Mouse (Mus musculus) 416B (cell line): ENCODE data around the gene Gm45753.
A peak's percentile ranks its signal among the peaks of the same experiment; 100 is the strongest.

Experiments
- DNase-seq: peaks from one replicate; pipeline ENCODE4 v3.0.0; 2011; ENCODE audit warnings: low read depth

The Gm45753 gene

DNA sequence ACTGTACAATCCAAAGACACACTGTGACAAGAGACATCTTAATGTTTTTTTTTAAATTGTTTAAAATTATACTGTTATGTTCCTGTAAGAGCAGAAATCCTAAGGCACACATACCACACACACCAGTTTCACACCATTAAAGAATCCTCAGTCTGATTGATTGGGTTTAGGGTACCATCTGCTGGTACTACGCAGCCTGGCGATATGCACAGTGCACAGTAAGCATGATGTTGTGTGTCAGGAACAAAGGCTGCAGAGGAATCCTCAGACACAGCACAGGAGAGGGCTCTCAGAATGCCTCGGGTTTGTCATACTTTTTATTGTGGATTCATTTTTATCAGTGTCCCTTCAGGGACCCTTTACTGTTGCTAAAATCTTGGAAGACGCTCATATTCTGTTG lies 33.9 kb downstream of the Gm45753 start:
- no peak for DNase-seq

DNA sequence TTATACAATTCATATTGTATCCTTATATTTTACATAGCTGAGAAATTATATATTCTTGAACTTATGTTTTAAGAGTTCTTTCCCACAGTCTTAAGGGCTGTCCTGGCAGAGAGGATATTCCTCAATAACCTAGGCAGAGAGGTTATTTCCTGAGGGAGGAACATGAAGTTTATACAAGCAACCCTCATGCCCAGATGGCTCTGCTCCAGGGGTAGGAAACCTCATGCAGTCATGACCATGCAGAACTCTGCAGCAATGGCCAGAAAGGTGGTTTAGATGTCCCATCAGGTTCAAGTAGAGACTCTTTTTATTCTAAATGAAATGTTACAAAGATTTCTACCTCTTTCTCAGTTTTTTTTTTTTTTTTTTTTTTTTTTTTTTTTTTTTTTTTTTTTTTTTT lies 39.2 kb downstream of the Gm45753 start:
- DNase-seq, result no peak

DNA sequence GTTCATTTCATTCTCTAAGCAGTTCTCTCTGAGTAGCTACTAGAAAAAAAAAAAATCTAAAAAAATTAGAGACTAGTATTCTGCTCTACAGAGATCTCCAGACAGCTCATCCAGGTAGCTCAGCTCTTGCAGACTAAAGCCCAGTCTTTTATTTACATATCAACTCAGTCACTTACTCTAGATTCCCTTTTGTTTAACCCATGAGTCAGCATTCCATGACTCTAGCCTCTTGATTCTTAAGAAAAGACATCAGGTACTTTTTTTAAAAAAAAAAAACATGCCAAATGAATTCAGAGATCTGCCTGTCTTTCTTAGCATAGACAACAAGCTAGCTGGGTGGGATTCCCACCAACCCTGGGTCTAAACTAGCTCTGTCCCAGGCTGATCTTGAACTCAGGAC lies 39.8 kb downstream of the Gm45753 start:
- DNase-seq, result no peak

DNA sequence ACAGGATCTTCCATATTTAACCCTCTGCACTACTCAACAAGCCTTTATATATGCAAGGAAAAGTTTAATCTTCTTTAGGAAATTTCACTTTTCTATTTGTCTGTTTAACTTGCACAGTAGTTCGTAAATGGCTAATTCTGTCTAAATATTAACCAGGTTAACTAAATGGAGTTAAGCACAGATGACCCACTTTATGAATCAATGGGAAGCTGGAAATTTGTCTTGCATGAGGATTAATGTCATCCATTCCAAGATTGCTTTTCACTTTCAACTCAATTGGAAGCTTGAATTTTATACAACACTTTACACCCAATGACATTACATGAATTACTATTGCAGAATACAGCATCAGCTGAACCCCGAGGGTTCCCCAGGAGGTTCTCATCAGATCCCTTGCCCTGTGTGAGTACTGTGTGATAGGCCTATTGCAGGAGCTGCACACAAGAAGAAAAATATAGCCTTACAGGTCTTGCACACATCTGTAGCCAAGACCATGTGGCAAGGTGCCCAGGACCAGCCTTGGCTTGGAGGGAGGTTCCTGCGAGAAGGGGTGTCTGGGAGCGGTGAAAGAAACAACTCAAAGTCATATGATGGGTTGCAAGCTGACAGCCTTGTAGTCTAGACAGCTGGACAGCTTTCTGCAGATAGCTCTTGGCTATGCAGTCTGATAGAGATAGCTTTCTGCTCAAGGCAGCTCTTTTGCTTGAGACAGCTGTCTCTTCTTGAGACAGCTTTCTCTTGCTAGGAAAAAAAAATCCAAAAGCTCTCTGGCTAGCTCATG lies 40.5 kb downstream of the Gm45753 start:
- no peak for DNase-seq

DNA sequence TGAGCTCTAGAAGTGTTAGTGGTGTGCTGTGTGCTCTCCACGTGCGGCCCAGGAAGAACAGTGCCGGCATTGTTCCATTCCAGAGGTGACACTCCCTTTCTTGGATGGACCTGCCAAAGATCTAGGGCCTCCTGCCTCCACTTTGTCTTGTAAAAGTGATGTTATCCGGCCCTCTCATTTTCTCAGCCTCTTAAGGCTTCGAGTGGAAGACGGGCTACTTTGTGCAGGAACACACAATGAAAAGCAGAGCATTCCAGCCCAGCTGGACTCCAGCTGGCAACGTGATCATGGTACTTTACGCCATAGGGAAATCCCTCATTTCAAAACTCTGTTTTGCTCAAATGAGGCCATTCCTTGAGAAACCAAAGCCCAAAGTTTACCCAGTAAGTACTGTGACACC lies 41.3 kb downstream of the Gm45753 start:
- DNase-seq, result no peak

DNA sequence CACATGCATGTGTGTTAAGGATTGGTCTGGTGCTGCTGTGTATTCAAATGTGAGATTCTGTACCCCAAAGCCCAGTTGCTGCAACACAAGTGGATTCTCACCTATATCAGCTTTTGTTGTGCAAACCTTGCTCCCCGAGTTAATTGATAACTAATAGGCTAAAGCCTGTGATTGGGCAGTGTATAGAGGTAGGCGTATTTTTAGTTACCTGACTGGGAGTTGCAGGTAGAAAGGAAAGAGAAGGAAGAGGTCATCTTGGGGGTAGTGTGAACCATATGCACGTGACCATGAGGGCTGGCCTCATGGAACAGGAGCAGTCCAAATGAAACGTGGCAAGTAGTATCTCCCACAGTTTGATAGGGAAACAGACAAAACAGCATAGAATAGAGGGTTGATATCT lies 43.3 kb downstream of the Gm45753 start:
- no peak for DNase-seq

DNA sequence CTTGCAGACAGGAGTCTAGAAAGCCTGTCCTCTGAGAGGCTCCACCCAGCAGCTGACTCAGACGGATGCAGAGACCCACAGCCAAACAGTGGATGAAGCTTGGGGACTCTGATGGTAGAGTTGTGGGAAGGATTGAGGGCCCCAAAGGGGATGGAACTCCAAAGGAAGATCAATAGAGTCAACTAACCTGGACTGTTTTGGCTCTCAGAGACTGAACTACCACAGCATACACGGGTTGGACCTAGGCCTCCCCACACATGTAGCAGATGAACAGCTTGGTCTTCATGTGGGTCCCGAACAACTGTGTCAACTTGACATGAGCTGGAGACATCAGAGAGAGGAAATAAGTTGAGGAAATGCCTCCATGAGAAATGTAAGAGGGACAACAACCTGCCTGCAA lies 45.4 kb downstream of the Gm45753 start:
- no peak for DNase-seq

DNA sequence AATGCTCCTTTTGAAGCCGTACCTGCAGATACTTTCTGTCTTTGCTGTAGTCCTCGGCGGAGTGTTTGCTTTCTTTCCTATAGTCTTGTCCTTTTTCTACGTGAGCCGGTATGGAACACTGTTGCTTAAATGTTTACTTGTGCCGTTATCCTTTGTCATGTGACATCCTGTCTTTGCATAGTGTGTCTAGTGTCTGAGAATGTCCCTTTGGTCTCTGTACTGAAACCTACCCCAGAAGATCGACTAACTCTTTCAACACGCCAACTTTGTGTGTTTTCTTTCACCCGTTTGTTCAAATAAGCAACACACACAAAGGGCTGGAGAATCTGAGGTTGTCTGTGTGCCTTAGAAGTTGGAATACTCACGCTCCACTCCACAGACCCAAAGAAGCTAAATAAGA lies 46.3 kb downstream of the Gm45753 start, which contains the start of gene F11:
F11 (minus strand) TSS at position 112 of the 400 bp plus-strand sequence.
- DNase-seq, result no peak

DNA sequence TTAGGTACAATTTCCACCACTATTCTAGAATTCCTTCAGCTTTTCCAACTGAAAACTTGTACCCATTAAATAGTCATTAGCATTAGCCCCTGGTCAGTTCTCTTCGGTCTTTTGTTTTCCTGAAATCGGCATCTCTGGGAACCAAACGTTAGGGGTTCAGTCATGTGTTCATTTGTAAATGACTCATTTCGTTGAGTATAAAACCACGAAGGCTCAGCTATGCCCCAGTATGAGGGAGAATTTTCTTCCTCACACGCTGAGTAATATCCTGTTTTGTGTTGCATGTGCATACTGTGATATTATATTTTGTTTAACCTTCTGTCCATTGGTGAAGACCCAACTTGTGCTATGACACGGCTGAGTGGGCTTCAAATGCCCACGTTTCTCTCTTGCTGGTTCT lies 49.8 kb downstream of the Gm45753 start:
- DNase-seq, result peak; percentile 54

DNA sequence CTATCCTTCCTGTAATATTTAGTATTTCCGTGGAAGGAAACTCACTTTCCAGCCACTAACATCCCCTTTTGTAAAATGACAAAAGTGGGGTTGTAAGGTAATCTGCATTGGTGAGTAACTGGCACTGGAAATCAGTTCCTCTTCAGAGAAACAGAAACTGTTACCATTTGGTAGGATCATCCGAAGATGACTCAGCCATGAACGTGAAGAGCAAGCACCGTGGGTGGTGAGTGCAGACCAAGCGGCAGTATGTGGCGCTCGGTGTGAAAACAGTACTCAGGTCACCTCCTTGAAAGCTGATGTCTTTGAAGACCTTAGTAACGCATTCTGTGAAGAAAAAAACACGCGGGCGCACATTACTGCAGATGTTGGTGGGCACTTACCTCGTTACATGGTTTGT lies 53.2 kb downstream of the Gm45753 start:
- no peak for DNase-seq

DNA sequence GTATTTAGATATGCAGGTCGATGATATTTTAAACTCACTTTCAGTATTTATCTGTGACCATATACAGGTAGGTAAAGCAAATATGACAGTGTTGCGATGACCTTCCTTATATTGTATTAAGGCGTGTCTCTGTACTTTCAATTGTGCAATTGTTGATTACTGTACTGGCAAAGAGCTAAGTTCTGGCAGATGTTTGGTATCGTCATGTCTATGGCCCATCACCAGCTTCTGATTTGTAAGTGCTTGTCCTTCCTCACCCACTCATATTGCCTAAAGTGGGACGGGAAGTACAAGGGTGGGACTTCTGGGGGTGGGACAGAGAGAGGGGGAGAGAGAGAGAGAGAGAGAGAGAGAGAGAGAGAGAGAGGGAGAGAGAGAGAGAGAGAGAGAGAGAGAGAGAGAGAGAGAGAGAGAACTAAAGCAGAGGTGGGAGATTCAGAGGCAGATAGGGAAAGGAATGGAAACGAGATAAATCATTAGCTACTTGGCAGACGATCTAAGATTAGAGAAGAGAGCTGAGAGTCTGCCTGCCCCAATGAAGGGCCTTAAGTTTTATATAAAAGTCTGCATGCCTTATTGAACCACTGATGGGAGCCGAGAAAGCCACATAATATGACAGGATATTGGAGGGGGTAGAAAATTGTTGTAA lies 53.9 kb downstream of the Gm45753 start:
- DNase-seq, result no peak

DNA sequence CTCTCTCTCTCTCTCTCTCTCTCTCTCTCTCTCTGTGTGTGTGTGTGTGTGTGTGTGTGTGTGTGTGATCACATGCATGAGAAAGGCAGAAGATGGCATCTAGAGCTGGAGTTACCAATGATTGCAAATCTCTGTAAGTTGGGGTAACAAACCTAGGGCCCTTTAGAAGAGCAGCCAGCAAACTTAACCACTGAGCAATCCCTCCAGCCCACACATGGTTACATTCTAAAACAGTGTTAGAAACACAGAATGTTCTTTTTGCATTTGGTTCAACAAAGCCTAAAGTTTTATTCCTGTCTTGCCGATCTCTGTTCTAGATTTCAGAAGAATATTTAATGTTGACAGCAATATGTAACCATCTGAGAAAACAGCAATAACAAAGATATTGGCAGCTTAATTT lies 54.7 kb downstream of the Gm45753 start:
- no peak for DNase-seq

DNA sequence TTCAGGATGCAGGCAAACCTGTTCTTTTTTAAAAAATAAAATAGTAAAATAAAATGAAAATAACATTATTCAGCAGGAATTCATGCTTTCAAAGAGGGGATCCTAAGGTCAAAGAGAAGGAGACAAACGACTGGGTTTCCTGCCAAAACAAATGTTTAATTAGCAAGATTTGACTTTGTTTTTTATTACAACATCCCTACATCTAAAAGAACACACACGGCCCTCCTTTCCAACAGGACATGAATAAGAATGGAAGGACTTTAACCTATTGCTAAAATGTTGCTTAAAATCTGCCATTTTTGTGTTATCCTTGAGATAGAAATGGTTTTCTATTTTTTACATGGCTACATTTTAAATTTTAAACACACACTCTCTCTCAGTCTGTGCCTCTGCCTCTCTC lies 55.2 kb downstream of the Gm45753 start:
- no peak for DNase-seq

DNA sequence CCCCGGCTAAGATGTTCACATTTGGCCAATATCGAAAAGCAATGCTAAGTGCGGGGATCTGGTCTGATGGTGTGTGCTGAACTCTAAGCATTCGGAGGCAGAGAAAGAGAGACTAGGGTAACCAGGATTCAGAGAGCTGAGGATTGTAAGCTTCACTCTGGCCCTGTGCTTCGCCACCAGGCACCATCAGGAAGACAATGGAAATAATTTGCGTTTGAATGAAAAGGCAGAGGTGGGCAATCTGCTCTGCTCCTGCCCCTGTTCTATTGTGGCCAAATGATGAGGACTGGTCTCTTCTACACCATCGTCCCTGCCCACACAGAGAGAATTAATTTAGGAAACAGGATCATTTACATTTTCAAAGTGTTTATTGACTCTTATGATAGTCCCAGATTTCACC lies 62.0 kb downstream of the Gm45753 start:
- no peak for DNase-seq

DNA sequence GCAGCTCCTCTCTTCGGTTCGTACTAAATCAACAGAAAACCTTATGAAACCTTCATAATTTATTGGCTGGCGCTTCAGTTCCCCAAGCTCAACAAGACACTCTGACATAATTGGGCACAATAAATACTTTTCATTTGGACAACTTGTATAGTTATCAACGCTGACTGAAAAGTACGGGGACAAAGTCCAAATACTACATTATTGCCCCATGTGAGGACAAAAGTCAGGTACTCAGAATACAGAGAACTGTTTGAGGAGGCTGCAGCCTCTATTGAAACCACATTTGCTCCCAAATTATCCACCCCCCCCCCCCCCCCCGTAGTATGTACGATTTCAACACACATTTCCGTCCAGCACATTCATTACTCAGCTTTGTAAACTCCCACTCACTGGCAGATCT lies 68.9 kb downstream of the Gm45753 start:
- DNase-seq, result no peak

DNA sequence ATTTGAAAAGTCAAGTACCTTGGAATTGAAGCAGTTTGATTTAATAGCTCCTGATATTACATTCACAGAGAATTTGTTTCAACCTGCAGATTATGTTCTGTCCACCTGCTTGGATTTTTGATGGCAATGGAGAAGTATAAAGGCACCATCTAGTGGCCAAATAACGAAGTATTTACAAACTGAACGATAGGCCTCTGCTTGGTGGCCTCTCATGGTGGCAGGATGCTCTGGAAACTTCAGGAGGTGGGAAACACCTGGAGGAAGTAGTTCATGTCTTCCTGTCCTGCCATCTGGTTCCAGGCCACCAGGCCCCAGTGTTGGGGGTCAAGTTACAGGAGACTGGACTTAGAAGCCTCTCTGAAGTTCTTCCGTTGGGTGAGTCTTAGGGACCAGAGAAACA lies 70.0 kb downstream of the Gm45753 start:
- peak; percentile 44 for DNase-seq

DNA sequence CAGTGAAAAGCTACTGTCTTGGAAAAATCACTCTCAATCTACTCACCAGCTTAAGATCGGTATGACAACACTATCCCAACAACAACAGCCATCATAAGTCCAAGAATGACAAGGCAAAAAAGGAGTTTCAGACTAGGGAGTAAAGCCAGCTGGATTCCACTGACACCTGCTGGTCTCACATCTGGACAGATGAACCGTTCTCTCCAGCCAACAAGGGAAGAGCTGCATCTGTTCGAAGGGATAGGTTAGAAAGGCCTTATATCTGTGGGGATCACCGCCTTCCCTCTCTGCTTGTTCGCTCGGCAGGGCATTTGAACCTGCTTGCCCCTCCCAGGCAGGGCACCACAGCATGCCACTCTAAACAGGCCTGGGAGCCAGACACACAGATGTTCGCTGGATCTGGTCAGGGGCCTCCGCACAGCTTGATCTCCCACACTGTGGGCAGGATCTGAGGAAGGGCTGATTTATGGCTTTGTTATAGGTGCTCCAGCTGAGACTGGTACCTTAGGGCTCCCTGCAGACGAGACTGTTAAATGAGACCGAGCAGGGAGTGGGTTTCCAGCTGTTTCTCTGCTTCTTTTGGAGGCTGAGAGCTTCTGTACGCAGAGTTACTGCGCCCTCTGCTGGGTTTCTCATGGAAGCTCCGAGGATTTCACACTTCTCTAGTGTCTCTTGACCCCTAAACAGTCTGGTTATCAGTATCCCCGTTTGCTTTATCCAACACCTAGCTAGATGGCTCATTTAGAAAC lies 71.9 kb downstream of the Gm45753 start:
- peak; percentile 46 for DNase-seq

DNA sequence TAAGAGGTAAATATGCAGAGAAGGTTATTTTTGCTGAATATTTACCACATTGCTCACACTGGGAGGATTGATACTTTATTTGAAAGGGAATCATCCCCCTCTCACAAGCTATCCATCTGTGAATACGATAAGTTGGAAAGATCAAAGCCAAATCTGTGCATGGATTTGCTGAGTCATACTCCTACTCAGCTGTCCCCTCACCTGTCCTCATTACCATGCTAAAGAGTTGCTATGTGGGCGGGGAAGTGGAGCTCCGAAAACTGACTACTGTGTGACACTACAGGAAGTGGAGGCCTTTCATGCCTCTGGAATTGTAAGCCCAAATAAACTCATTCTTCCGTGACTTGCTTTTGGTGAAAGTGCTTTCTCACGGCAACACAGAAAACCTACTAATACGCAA lies 73.0 kb downstream of the Gm45753 start:
- DNase-seq, result no peak

DNA sequence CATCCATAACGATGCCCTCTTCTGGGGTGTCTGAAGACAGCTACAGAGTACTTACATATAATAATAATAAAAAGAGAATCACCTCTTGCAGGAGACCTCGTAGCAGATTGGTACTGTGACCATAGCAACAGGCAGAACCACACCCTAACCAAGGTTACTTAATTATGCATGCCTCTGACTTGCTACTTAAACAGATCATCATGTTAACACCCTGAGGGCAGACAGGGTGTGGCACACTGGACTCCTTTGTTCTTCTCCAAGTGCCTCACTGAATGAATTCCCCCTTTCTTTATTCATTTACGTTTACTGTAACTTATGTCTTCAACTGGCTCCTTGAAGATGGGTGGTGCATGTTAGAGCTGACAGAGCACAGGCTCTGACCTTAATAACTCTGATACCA lies 75.0 kb downstream of the Gm45753 start:
- no peak for DNase-seq
